9 mouse cellular contexts compared by ENCODE assay signal in the genomic region with DNA sequence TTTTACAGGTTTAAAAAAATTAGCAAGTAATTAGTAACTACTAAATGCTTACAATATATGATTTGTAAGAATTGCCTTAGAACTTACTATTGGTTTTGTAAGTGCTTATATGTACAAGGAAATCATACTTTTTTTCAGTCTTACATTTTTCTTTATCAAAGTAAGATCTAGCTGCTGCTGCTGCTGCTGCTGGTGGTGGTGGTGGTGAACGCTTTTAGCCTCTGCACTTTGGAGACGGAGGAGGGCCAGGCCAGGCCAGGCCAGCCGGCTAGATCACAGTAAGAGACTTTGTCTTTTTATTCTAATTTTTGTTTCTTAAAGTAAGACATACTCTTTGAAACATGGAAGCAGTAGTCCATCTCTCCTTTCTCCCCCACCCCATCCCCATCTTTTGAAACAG. TPM values are rescaled to one million over a fixed set of nuclear protein-coding genes. Genes with fewer than 3 reads are reported as not detected.
A peak's percentile ranks its signal among the peaks of the same experiment; 100 is the strongest.
DNase-seq lines count a peak whose midpoint lies in the region; ATAC-seq and TF ChIP-seq lines count a peak whose summit lies in the region.
"Had no signal": no experiment of that assay in that cellular context is flagged by ENCODE, and none has a peak within 500 bp of the region (broad histone marks: within the 10 kb centered on the region; RNA-seq: fewer than 3 reads in every experiment).

No protein-coding gene starts in this region.

- ATAC-seq in hindbrain, embryonic 13.5 days (ENCODE audit: low FRiP score) = no peak
- ATAC-seq in hindbrain, embryonic 11.5 days (ENCODE audit: low FRiP score) = no peak
- no peak for ATAC-seq in heart, embryonic 16.5 days (replicated peaks; ENCODE audit: extremely low read depth, insufficient read depth, low FRiP score)
- ATAC-seq in midbrain, embryonic 15.5 days (replicated peaks) = no peak
- no peak for ATAC-seq in inflammation-experienced regulatory T-cells, adult 6 months

- TF ChIP-seq CTCF in bone marrow, adult 2 months (IDR thresholded peaks at IDR 0.05; ENCODE audit: control insufficient read depth, insufficient read depth, low read length) = no peak
- no peak for TF ChIP-seq CTCF in cerebellum, adult 2 months (IDR thresholded peaks at IDR 0.05; ENCODE audit: borderline replicate concordance, insufficient read depth, low read depth, low read length)

- peak overlapping the region; percentile 22 for H3K4me3 ChIP-seq in hindbrain, embryonic 13.5 days
- no peak overlapping the region for H3K4me3 ChIP-seq in hindbrain, embryonic 11.5 days (ENCODE audit: low read depth, low read length)
- peak overlapping the region; percentile 31 for H3K4me3 ChIP-seq in bone marrow, adult 2 months (replicated peaks; ENCODE audit: control insufficient read depth, low read depth, low read length)
- H3K4me3 ChIP-seq in heart, embryonic 16.5 days (ENCODE audit: low read length) = peak overlapping the region; percentile 10; the same call in 1 of the 2 replicates
- H3K4me3 ChIP-seq in midbrain, embryonic 15.5 days = peak overlapping the region; percentile 12
- H3K4me3 ChIP-seq in cerebellum, adult 2 months (replicated peaks; ENCODE audit: insufficient read depth, low read depth, low read length) = no peak overlapping the region

- H3K9ac ChIP-seq in hindbrain, embryonic 13.5 days = peak overlapping the region; percentile 51; the same call in 1 of the 2 replicates
- no peak overlapping the region for H3K9ac ChIP-seq in hindbrain, embryonic 11.5 days (ENCODE audit: low read depth, low read length)
- H3K9ac ChIP-seq in heart, embryonic 16.5 days (ENCODE audit: low read length) = peak overlapping the region; percentile 56; the same call in 1 of the 2 replicates
- H3K9ac ChIP-seq in midbrain, embryonic 15.5 days = no peak overlapping the region

- H3K4me2 ChIP-seq in hindbrain, embryonic 13.5 days = peak overlapping the region; percentile 45
- H3K4me2 ChIP-seq in hindbrain, embryonic 11.5 days (replicated peaks; ENCODE audit: low read depth, low read length) = no peak overlapping the region
- H3K4me2 ChIP-seq in heart, embryonic 16.5 days (ENCODE audit: low read depth, low read length) = peak overlapping the region; percentile 41
- peak overlapping the region; percentile 21; the same call in 1 of the 2 replicates for H3K4me2 ChIP-seq in midbrain, embryonic 15.5 days

- WGBS in hindbrain, embryonic 13.5 days = 62% methylated on average over 3 of the region's 3 CpGs
- WGBS in hindbrain, embryonic 11.5 days = 55% methylated on average over 3 of the region's 3 CpGs
- WGBS in bone marrow, adult 2 months = 46% methylated on average over 3 of the region's 3 CpGs
- 47% methylated on average over 3 of the region's 3 CpGs for WGBS in heart, embryonic 16.5 days
- WGBS in midbrain, embryonic 15.5 days = 53% methylated on average over 3 of the region's 3 CpGs
- 35% methylated on average over 3 of the region's 3 CpGs for WGBS in cerebellum, adult 2 months

- H3K4me1 ChIP-seq in hindbrain, embryonic 13.5 days (replicated peaks) = peaks cover 29% of the 10 kb centered on the region
- H3K4me1 ChIP-seq in hindbrain, embryonic 11.5 days (replicated peaks; ENCODE audit: control insufficient read depth, insufficient read depth, low read length) = no peaks in the 10 kb centered on the region
- H3K4me1 ChIP-seq in bone marrow, adult 2 months (ENCODE audit: control insufficient read depth, insufficient read depth, low read length) = peaks cover 1% of the 10 kb centered on the region; the same call in 1 of the 2 replicates
- H3K4me1 ChIP-seq in heart, embryonic 16.5 days (ENCODE audit: control insufficient read depth, insufficient read depth, low read length) = peaks cover 11% of the 10 kb centered on the region
- peaks cover 28% of the 10 kb centered on the region for H3K4me1 ChIP-seq in midbrain, embryonic 15.5 days
- no peaks in the 10 kb centered on the region; the same call in 1 of the 2 replicates for H3K4me1 ChIP-seq in cerebellum, adult 2 months (ENCODE audit: control insufficient read depth, insufficient read depth, low read length)

- TF ChIP-seq POLR2A in bone marrow, adult 2 months (IDR thresholded peaks at IDR 0.05; ENCODE audit: borderline replicate concordance, control insufficient read depth, low read depth, low read length) = no peak
- no peak for TF ChIP-seq POLR2A in cerebellum, adult 2 months (IDR thresholded peaks at IDR 0.05; ENCODE audit: borderline replicate concordance, insufficient read depth, low read length)

- H3K36me3 ChIP-seq in hindbrain, embryonic 13.5 days = no peaks in the 10 kb centered on the region
- no peaks in the 10 kb centered on the region for H3K36me3 ChIP-seq in hindbrain, embryonic 11.5 days (ENCODE audit: control insufficient read depth, insufficient read depth, low read length)
- no peaks in the 10 kb centered on the region for H3K36me3 ChIP-seq in heart, embryonic 16.5 days (ENCODE audit: control insufficient read depth, insufficient read depth)
- H3K36me3 ChIP-seq in midbrain, embryonic 15.5 days (replicated peaks) = 0 out of 2 replicates have a peak, but pooled peaks cover 2% of the 10 kb centered on the region

- no peaks in the 10 kb centered on the region for H3K9me3 ChIP-seq in hindbrain, embryonic 13.5 days
- no peaks in the 10 kb centered on the region for H3K9me3 ChIP-seq in hindbrain, embryonic 11.5 days (ENCODE audit: control insufficient read depth, low read length)
- no peaks in the 10 kb centered on the region for H3K9me3 ChIP-seq in heart, embryonic 16.5 days (replicated peaks; ENCODE audit: control insufficient read depth, low read length)
- no peaks in the 10 kb centered on the region for H3K9me3 ChIP-seq in midbrain, embryonic 15.5 days

- DNase-seq in hindbrain, embryonic 11.5 days (ENCODE audit: low spot score) = no peak
- DNase-seq in cerebellum, postnatal 10 days = no peak
- no peak for DNase-seq in cerebellum, adult 2 months
- DNase-seq: kidney, postnatal 4 days had no signal

- H3K27ac ChIP-seq in hindbrain, embryonic 13.5 days = no peak overlapping the region
- H3K27ac ChIP-seq in hindbrain, embryonic 11.5 days (ENCODE audit: low read depth, low read length) = no peak overlapping the region
- no peak overlapping the region for H3K27ac ChIP-seq in bone marrow, adult 2 months (ENCODE audit: control insufficient read depth, insufficient read depth, low read depth, low read length, poor library complexity)
- H3K27ac ChIP-seq in heart, embryonic 16.5 days (ENCODE audit: low read length) = no peak overlapping the region
- no peak overlapping the region for H3K27ac ChIP-seq in midbrain, embryonic 15.5 days
- H3K27ac ChIP-seq in cerebellum, adult 2 months (ENCODE audit: insufficient read depth, low read length) = no peak overlapping the region

- no peaks in the 10 kb centered on the region for H3K27me3 ChIP-seq in hindbrain, embryonic 13.5 days
- H3K27me3 ChIP-seq in hindbrain, embryonic 11.5 days (ENCODE audit: control insufficient read depth, insufficient read depth, low read length) = no peaks in the 10 kb centered on the region
- no peaks in the 10 kb centered on the region for H3K27me3 ChIP-seq in heart, embryonic 16.5 days (ENCODE audit: control insufficient read depth, insufficient read depth, low read length)
- no peaks in the 10 kb centered on the region for H3K27me3 ChIP-seq in midbrain, embryonic 15.5 days (replicated peaks)
- H3K27me3 ChIP-seq in cerebellum, adult 2 months (ENCODE audit: control insufficient read depth, insufficient read depth, low read length) = no peaks in the 10 kb centered on the region

RNA-seq across cellular contexts. Expression of a gene that starts 2.0 kb away (rescaled TPM):
- polyA plus RNA-seq in hindbrain, embryonic 13.5 days (2015; fragmentation: Nextera tagmentation; extraction: Ambion mirVana) = 49.6 and 52.8 TPM in 2 replicates
- polyA plus RNA-seq in hindbrain, embryonic 11.5 days (2014; fragmentation: Nextera tagmentation; extraction: Ambion mirVana) = 72.7 and 77.1 TPM in 2 replicates
- 22.7 and 25.7 TPM in 2 replicates for polyA plus RNA-seq in bone marrow, adult 2 months (2011; ENCODE audit: insufficient read depth, insufficient read length, low replicate concordance, missing spikeins)
- polyA plus RNA-seq in heart, embryonic 16.5 days (2015; fragmentation: Nextera tagmentation; extraction: Ambion mirVana) = 23.5 and 24.1 TPM in 2 replicates
- polyA plus RNA-seq in midbrain, embryonic 15.5 days (2015; fragmentation: Nextera tagmentation; extraction: Ambion mirVana) = 53.1 and 54.5 TPM in 2 replicates
- polyA plus RNA-seq in inflammation-experienced regulatory T-cells, adult 6 months (2017; shearing (Covaris generic)) = 10 to 100 TPM; 43.1 to 57.3 (median 50.7) TPM
- polyA plus RNA-seq in cerebellum, adult 2 months (2012; rRNA removed) = 121 and 127 TPM in 2 replicates

RNA-seq across cellular contexts. Expression of a gene that starts 16.8 kb away (rescaled TPM):
- 0.65 and 0.66 TPM in 2 replicates for polyA plus RNA-seq in hindbrain, embryonic 13.5 days (2015; fragmentation: Nextera tagmentation; extraction: Ambion mirVana)
- polyA plus RNA-seq in hindbrain, embryonic 11.5 days (2014; fragmentation: Nextera tagmentation; extraction: Ambion mirVana) = 1.4 and 2.3 TPM in 2 replicates
- 28.7 and 60.7 TPM in 2 replicates for polyA plus RNA-seq in bone marrow, adult 2 months (2011; ENCODE audit: insufficient read depth, insufficient read length, low replicate concordance, missing spikeins)
- polyA plus RNA-seq in heart, embryonic 16.5 days (2015; fragmentation: Nextera tagmentation; extraction: Ambion mirVana) = 0.86 and 2.6 TPM in 2 replicates
- 0.19 and 0.56 TPM in 2 replicates for polyA plus RNA-seq in midbrain, embryonic 15.5 days (2015; fragmentation: Nextera tagmentation; extraction: Ambion mirVana)
- polyA plus RNA-seq in inflammation-experienced regulatory T-cells, adult 6 months (2017; shearing (Covaris generic)) = 10 to 100 TPM; 33.2 to 54.7 (median 43.2) TPM
- polyA plus RNA-seq in cerebellum, adult 2 months (2012; rRNA removed) = 0.30 and 0.49 TPM in 2 replicates

Comparison
In these comparisons a context has a peak if more than half of its experiments do, and no peak if none do; other contexts are left out.
1. H3K4me3 ChIP-seq: peak in hindbrain, embryonic 13.5 days (single experiment), bone marrow, adult 2 months (single experiment), heart, embryonic 16.5 days (single experiment) and midbrain, embryonic 15.5 days (single experiment); none in hindbrain, embryonic 11.5 days (single experiment) and cerebellum, adult 2 months (single experiment).
2. H3K9ac ChIP-seq: peak in hindbrain, embryonic 13.5 days (single experiment) and heart, embryonic 16.5 days (single experiment); none in hindbrain, embryonic 11.5 days (single experiment) and midbrain, embryonic 15.5 days (single experiment).